Mouse (Mus musculus): ENCODE results near the gene Klhl10. TPM values are rescaled to one million over a fixed set of nuclear protein-coding genes. Genes with fewer than 3 reads are reported as not detected.

The Klhl10 gene
- total and polyA plus RNA-seq, 2 experiments from 2014 or later: 0.34 TPM; not detected in 1

- Histone ChIP-seq H3K36me3 (replicated peaks; ENCODE audit: control insufficient read depth, insufficient read depth, low read length) (0 out of 2 replicates have a peak, but pooled peaks cover 4% of the 10 kb centered on the region), H3K9ac (replicated peaks; ENCODE audit: low read depth, low read length) (no peak overlapping the region), H3K4me3 (ENCODE audit: low read depth, low read length) (no peak overlapping the region), H3K9me3 (replicated peaks; ENCODE audit: control insufficient read depth, low read length) (no peaks in the 10 kb centered on the region), H3K27me3 (ENCODE audit: control insufficient read depth, insufficient read depth, low read length) (no peaks in the 10 kb centered on the region), H3K27ac (ENCODE audit: low read depth) (peak overlapping the region; percentile 94), H3K4me2 (ENCODE audit: low read depth, low read length) (no peak overlapping the region), H3K4me1 (ENCODE audit: control insufficient read depth, insufficient read depth) (peaks cover 50% of the 10 kb centered on the region)
- 88% methylated on average over 3 of the region's 3 CpGs for WGBS
- DNase-seq (ENCODE audit: low spot score) (no peak), ATAC-seq (ENCODE audit: insufficient read depth, low read depth) (no peak)
- TF ChIP-seq EP300 (IDR thresholded peaks at IDR 0.05; ENCODE audit: low read depth) (no peak), CTCF (IDR thresholded peaks at IDR 0.05; ENCODE audit: low read depth) (no peak)
Measured at GRCm38 (mm10) chr11:100404456-100405074, 37.2 kb upstream of the Klhl10 start.

GRCm38 (mm10) chr11:100406273-100406672, 35.4 kb upstream of the Klhl10 start:
- Histone ChIP-seq H3K36me3 (replicated peaks; ENCODE audit: control insufficient read depth, insufficient read depth, low read length) (peaks cover 15% of the 10 kb centered on the region; the same call in 1 of the 2 replicates), H3K27me3 (ENCODE audit: control insufficient read depth, insufficient read depth, low read length) (no peaks in the 10 kb centered on the region), H3K4me3 (ENCODE audit: low read depth, low read length) (no peak overlapping the region), H3K9ac (replicated peaks; ENCODE audit: low read depth, low read length) (no peak overlapping the region), H3K9me3 (replicated peaks; ENCODE audit: control insufficient read depth, low read length) (no peaks in the 10 kb centered on the region), H3K27ac (ENCODE audit: low read depth) (no peak overlapping the region), H3K4me2 (ENCODE audit: low read depth, low read length) (no peak overlapping the region), H3K4me1 (ENCODE audit: control insufficient read depth, insufficient read depth) (peaks cover 33% of the 10 kb centered on the region)
- TF ChIP-seq EP300 (IDR thresholded peaks at IDR 0.05; ENCODE audit: low read depth): no peak
- TF ChIP-seq CTCF (IDR thresholded peaks at IDR 0.05; ENCODE audit: low read depth): no peak
- WGBS: 78% methylated on average over 8 of the region's 8 CpGs
- no peak for DNase-seq (ENCODE audit: low spot score)
- no peak for ATAC-seq (ENCODE audit: insufficient read depth, low read depth)

DNA sequence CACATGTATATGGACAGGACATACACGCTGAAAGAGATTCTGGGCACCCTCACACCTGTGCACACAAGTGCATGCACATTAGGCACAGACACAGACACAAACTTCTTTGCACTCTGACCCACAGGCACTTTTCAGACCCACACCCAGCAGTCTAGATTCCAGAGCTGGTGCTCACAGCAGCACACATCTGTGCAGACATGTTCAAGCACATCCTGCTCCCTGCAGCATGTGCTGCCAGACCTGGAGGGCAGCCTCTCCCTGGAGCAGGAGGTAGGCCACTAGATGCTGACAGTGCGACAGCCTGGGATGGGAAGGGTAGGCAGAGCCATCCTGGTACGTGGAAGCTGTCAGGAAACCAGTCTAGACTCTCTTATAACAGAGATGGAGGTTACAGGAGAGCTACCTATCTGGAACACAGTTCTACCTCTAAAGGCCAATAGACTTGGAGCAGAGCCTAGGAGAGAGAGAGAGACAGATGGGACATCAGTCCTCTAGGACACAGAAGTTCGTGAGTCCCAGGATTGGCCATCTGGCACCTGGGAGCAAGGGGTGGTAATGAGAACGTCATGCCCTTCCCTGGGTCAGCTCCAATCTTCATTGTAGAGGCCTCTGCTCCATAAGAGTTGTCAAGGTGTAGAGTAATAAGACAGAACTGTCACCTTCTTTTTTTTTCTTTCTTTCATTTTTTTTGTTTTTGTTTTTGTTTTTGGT, 34.6 kb upstream of the Klhl10 start:
- WGBS: 85% methylated on average over 5 of the region's 5 CpGs
- DNase-seq (ENCODE audit: low spot score) (no peak), ATAC-seq (ENCODE audit: insufficient read depth, low read depth) (no peak)
- no peak overlapping the region for H3K4me3 ChIP-seq (ENCODE audit: low read depth, low read length)
- H3K9ac ChIP-seq (replicated peaks; ENCODE audit: low read depth, low read length): no peak overlapping the region
- no peaks in the 10 kb centered on the region for H3K9me3 ChIP-seq (replicated peaks; ENCODE audit: control insufficient read depth, low read length)
- H3K27me3 ChIP-seq (ENCODE audit: control insufficient read depth, insufficient read depth, low read length): no peaks in the 10 kb centered on the region
- TF ChIP-seq EP300 (IDR thresholded peaks at IDR 0.05; ENCODE audit: low read depth) (no peak), CTCF (IDR thresholded peaks at IDR 0.05; ENCODE audit: low read depth) (no peak)
- H3K36me3 ChIP-seq (replicated peaks; ENCODE audit: control insufficient read depth, insufficient read depth, low read length): peaks cover 15% of the 10 kb centered on the region; the same call in 1 of the 2 replicates
- H3K4me1 ChIP-seq (ENCODE audit: control insufficient read depth, insufficient read depth): peaks cover 27% of the 10 kb centered on the region
- H3K4me2 ChIP-seq (ENCODE audit: low read depth, low read length): no peak overlapping the region
- H3K27ac ChIP-seq (ENCODE audit: low read depth): no peak overlapping the region

DNA sequence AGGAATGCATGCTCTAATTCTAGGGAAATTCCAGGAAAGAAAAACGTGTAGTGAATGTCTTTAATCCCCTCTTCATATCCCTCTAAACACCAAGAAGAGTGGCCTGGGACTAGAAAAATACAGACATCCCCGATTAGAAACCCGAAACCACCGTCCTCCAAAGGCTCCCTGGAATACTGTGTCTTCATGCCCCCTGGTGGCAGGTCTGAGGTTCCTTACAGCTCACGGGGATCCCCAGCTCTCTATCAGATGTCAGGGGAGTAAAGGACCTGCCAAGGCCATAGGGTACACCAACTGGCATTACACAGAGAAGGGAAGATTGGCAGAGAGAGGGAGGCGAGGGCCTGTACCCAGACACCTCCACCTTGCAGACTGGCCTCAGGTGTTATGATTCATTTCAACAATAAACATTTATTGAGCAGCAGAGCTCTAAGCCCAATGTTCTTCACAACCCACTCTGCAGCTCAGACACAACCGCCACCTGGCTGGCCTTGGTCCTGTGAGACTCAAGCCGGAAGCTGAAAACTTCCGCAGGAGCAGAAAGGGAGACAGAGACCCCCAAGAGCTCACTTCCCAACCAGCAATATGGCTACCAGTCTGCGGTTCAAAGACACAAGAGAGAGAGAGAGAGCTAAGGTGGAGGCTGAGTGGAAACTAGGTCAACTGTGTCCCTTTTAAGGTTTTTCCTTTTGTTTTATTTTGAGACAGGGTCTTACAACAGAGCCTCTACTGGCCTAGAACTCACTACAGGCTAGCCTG, 33.5 kb upstream of the Klhl10 start:
- Histone ChIP-seq H3K36me3 (replicated peaks; ENCODE audit: control insufficient read depth, insufficient read depth, low read length) (peaks cover 15% of the 10 kb centered on the region; the same call in 1 of the 2 replicates), H3K9me3 (replicated peaks; ENCODE audit: control insufficient read depth, low read length) (no peaks in the 10 kb centered on the region), H3K4me3 (ENCODE audit: low read depth, low read length) (no peak overlapping the region), H3K27me3 (ENCODE audit: control insufficient read depth, insufficient read depth, low read length) (no peaks in the 10 kb centered on the region), H3K9ac (replicated peaks; ENCODE audit: low read depth, low read length) (no peak overlapping the region), H3K27ac (ENCODE audit: low read depth) (peak overlapping the region; percentile 67; the same call in 1 of the 2 replicates), H3K4me1 (ENCODE audit: control insufficient read depth, insufficient read depth) (peaks cover 29% of the 10 kb centered on the region), H3K4me2 (ENCODE audit: low read depth, low read length) (no peak overlapping the region)
- ATAC-seq (ENCODE audit: insufficient read depth, low read depth) (peak; percentile 57), DNase-seq (ENCODE audit: low spot score) (peak; percentile 85)
- TF ChIP-seq EP300 (IDR thresholded peaks at IDR 0.05; ENCODE audit: low read depth) (no peak), CTCF (IDR thresholded peaks at IDR 0.05; ENCODE audit: low read depth) (peak; percentile 89)
- 38% methylated on average over 10 of the region's 10 CpGs for WGBS

DNA sequence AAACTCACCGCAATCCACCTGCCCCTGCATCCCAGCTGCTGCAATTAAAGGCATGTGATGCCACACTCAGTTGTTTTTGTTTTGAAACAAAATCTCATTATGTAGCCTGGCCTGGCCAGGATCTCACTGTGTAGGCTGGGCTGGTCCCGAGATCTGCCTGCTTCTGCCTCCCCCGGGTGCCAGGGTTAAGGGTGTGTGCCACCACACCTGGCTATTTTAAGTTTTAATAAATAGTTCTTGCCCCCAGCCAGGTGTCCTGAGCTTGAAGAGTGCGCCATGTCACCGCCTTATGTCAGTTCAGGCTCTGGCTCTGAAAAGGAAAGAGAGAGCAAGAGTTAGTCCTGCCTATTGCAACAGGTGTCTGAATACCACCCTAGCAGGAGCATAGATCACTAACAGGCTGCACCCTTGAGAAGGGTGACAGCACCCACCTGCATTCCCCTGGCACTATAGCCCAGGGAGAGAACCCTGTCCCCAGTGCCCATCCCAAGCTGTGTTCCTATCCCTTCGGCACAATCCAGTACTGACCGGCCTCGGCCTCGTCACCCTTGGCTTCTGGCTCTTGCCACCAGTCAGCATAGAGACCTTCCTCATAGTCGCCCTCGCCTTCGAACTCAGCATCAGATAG, 32.8 kb upstream of the Klhl10 start:
- 86% methylated on average over 12 of the region's 12 CpGs for WGBS
- no peak overlapping the region for H3K4me3 ChIP-seq (ENCODE audit: low read depth, low read length)
- H3K36me3 ChIP-seq (replicated peaks; ENCODE audit: control insufficient read depth, insufficient read depth, low read length): peaks cover 15% of the 10 kb centered on the region; the same call in 1 of the 2 replicates
- TF ChIP-seq EP300 (IDR thresholded peaks at IDR 0.05; ENCODE audit: low read depth) (no peak), CTCF (IDR thresholded peaks at IDR 0.05; ENCODE audit: low read depth) (no peak)
- no peak overlapping the region for H3K9ac ChIP-seq (replicated peaks; ENCODE audit: low read depth, low read length)
- H3K4me1 ChIP-seq (ENCODE audit: control insufficient read depth, insufficient read depth): peaks cover 29% of the 10 kb centered on the region
- H3K27ac ChIP-seq (ENCODE audit: low read depth): peak overlapping the region; percentile 67; the same call in 1 of the 2 replicates
- DNase-seq (ENCODE audit: low spot score) (no peak), ATAC-seq (ENCODE audit: insufficient read depth, low read depth) (no peak)
- H3K9me3 ChIP-seq (replicated peaks; ENCODE audit: control insufficient read depth, low read length): no peaks in the 10 kb centered on the region
- no peaks in the 10 kb centered on the region for H3K27me3 ChIP-seq (ENCODE audit: control insufficient read depth, insufficient read depth, low read length)
- H3K4me2 ChIP-seq (ENCODE audit: low read depth, low read length): no peak overlapping the region

Measured in heart, postnatal 0 days (tissue).